Mouse (Mus musculus) neural tube, embryonic 12.5 days (tissue): ENCODE measurements around the gene Mfsd6. TPM values are rescaled to one million over a fixed set of nuclear protein-coding genes. Genes with fewer than 3 reads are reported as not detected.
A peak's percentile ranks its signal among the peaks of the same experiment; 100 is the strongest.

Experiments used
- ATAC-seq: fragments of 200-750 bp; cut with Nextera tagmentation; 2 replicates; pipeline ENCODE4 v1.8.0; 2017; ENCODE audit warnings: low read depth, mild to moderate bottlenecking, moderate TSS enrichment, moderate library complexity; ENCODE audit not compliant: low FRiP score
- H3K27ac ChIP-seq: fragments of 300-500 bp; sonication (generic); 2 replicates; pipeline ENCODE4 v1.5.1; 2016
- H3K27me3 ChIP-seq: fragments of 300-500 bp; sonication (generic); replicated peaks from 2 replicates; pipeline ENCODE4 v1.6.1; 2016; ENCODE audit warnings: mild to moderate bottlenecking
- H3K36me3 ChIP-seq: fragments of 300-500 bp; sonication (generic); 2 replicates; pipeline ENCODE4 v1.6.1; 2016; ENCODE audit warnings: mild to moderate bottlenecking
- H3K4me1 ChIP-seq: fragments of 300-500 bp; sonication (generic); 2 replicates; pipeline ENCODE4 v1.6.1; 2016
- H3K4me2 ChIP-seq: fragments of 300-500 bp; sonication (generic); replicated peaks from 2 replicates; pipeline ENCODE4 v1.6.1; 2016; ENCODE audit warnings: mild to moderate bottlenecking
- H3K4me3 ChIP-seq: fragments of 300-500 bp; sonication (generic); 2 replicates; pipeline ENCODE4 v1.5.1; 2016
- H3K9ac ChIP-seq: fragments of 300-500 bp; sonication (generic); 2 replicates; pipeline ENCODE4 v1.6.1; 2016; ENCODE audit warnings: mild to moderate bottlenecking
- H3K9me3 ChIP-seq: fragments of 300-500 bp; sonication (generic); 2 replicates; pipeline ENCODE4 v1.6.1; 2016; ENCODE audit warnings: mild to moderate bottlenecking
- WGBS: fragments of 180-500 bp; shearing (Covaris S2); methylation state at CpG from one replicate; pipeline ENCODE4 v1.1.7; 2016; 5-methylcytosine and 5-hydroxymethylcytosine counted together
- polyA plus RNA-seq: library from polyadenylated mRNA; unstranded; fragments of >200 nt; fragmentation: Nextera tagmentation; extraction: Ambion mirVana; gene quantifications from 2 replicates; pipeline ENCODE4 v1.2.1, GENCODE M21; 2016

Gene Mfsd6
- polyA plus RNA-seq, 1 experiment from 2014 or later, result 8.0 TPM

DNA sequence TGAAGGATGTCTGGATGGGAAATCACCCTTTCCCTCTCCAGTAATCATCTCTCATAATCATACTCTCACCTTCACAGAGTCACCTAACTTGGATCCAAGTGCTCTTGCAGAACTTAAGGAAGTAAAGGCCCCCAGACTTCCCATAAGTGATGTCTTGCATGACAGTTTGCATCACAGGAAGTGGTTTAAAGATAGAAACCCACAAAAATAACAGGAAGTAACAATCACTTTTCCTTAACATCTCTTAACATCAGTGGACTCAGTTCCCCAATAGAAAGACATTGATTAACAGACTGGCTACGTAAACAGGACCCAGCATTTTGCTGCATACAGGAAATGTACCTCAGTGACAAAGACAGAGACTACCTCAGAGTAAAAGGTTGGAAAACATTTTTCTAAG is 73.9 kb downstream of the Mfsd6 start:
- ATAC-seq, result no peak
- Histone ChIP-seq H3K4me3 (no peak overlapping the region), H3K9me3 (no peaks in the 10 kb centered on the region), H3K27ac (no peak overlapping the region), H3K36me3 (peaks cover 13% of the 10 kb centered on the region; the same call in 1 of the 2 replicates), H3K4me2 (no peak overlapping the region), H3K4me1 (no peaks in the 10 kb centered on the region), H3K27me3 (no peaks in the 10 kb centered on the region), H3K9ac (no peak overlapping the region)
- 90% methylated on average over 1 of the region's 1 CpGs for WGBS

DNA sequence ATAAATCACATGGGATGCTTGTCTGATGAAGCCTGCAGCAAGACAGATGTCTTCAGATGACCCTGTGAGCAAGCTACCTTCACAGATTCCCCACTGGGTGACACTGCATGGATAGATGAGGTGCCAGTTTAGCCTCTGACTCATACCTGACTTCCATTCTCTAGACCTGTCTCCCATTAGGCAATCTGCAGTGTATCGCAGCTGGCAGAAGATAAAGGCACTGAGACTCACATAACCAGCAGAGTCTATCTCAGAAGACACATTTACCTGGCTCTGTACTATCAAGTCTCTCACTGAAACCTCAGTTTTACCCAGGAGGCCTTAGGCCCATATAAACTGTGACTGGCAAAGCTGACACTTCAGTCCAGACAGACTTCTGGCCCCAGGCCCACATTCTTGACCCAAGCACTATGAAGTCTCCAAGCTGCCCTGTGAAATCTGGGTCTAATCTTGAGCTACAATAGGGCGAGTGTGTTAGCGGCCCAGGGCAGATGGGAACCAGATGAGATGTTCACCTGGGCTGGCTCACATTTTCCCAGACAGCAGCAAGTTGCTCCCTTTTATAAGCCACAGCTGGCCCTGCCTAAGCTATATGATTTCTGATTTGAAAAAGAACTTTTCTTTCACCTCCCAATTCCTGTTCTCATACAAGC is 74.5 kb downstream of the Mfsd6 start:
- H3K9me3 ChIP-seq, result no peaks in the 10 kb centered on the region
- no peak overlapping the region for H3K4me2 ChIP-seq
- H3K9ac ChIP-seq, result no peak overlapping the region
- peaks cover 8% of the 10 kb centered on the region; the same call in 1 of the 2 replicates for H3K36me3 ChIP-seq
- H3K4me1 ChIP-seq, result no peaks in the 10 kb centered on the region
- WGBS, result 89% methylated on average over 3 of the region's 3 CpGs
- H3K27ac ChIP-seq, result no peak overlapping the region
- H3K4me3 ChIP-seq, result no peak overlapping the region
- no peaks in the 10 kb centered on the region for H3K27me3 ChIP-seq
- no peak for ATAC-seq

DNA sequence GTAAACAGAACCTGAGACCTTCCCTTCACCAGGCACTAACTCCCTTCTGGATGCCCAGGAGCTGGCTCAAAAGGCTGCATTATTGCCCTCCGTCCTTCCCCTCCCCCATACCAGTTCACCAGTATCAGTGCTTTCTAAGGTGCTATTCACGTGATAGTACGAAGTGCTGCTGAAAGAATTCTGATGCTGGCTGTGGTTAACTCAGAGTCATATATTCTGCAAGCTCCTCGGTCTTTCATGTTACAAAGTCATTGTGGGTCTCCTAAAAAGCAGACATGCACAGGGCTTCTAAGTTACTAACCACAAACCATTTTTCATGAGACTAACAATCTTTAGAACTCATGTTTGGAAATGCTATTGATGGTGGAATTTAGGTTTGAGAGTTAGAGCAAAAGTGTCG is 77.2 kb downstream of the Mfsd6 start:
- 82% methylated on average over 5 of the region's 5 CpGs for WGBS
- Histone ChIP-seq H3K27me3 (no peaks in the 10 kb centered on the region), H3K9me3 (no peaks in the 10 kb centered on the region), H3K4me1 (no peaks in the 10 kb centered on the region), H3K36me3 (peaks cover 19% of the 10 kb centered on the region; the same call in 1 of the 2 replicates), H3K9ac (no peak overlapping the region), H3K27ac (no peak overlapping the region), H3K4me2 (no peak overlapping the region), H3K4me3 (no peak overlapping the region)
- ATAC-seq, result no peak

DNA sequence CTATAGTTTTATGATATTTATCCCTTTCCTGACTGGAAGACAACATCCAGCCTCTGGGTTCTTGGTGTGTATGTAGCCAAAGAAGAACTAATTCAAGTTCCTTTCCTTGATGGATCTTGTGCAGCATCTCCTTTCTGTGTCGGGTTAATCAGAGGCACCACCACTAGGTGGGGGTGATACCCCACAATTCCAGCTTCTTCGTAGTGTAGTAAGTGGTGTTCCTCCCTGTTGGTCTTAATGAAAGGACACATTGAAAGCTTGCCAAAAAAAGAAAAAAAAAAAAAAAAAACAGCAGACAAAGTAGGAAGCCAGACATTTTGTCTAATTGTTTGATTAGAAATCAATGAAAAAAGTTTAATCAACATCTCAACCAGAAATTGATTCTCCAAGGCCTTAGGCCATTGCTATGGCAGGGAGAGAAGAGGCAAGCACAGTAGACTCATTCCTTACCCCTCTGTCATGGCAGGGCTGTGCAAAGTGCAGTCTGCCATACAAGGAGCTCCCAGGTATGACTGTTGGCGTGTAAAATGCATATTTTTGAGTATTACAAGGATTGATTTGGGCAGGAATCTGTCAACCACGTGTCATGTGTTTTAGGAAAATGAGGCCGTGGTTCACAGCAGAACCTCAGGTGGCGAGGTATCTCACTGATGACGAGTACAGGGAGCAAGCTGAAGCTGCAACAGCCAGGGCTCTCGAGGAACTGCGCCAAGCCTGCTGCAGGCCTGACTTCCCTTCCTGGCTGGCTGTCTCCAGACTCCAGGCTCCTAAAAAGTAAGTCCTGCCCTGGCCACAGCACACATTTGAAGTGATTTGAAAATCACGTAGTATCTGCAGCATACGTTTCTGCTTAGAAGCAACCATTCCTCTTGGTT is 78.9 kb downstream of the Mfsd6 start:
- Histone ChIP-seq H3K27me3 (no peaks in the 10 kb centered on the region), H3K9me3 (no peaks in the 10 kb centered on the region), H3K4me1 (no peaks in the 10 kb centered on the region), H3K4me2 (no peak overlapping the region), H3K27ac (no peak overlapping the region), H3K9ac (no peak overlapping the region), H3K4me3 (no peak overlapping the region), H3K36me3 (peaks cover 19% of the 10 kb centered on the region; the same call in 1 of the 2 replicates)
- 86% methylated on average over 11 of the region's 11 CpGs for WGBS
- ATAC-seq, result peak; percentile 80

DNA sequence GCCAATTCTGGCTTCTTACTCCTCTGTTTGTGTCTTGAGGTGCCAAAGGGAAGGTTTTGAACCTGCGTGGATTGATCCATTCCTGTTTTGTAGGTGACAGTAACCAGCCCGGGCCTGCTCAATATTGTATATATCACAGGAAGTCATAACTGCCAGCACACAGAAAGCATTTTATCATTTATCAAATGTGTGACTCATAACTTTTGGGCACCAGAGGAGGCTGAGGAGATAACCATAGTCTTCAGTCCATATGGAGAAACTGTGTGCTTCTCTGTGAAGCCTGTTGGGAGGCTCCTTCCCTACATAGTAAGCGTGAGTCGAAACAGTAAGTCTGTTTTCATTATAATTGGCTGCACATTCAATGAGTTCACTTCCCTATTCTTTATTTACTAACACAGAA is 86.5 kb downstream of the Mfsd6 start:
- no peak for ATAC-seq
- Histone ChIP-seq H3K27ac (no peak overlapping the region), H3K9me3 (no peaks in the 10 kb centered on the region), H3K4me2 (no peak overlapping the region), H3K4me3 (no peak overlapping the region), H3K27me3 (no peaks in the 10 kb centered on the region), H3K36me3 (peaks cover 16% of the 10 kb centered on the region), H3K9ac (no peak overlapping the region), H3K4me1 (no peaks in the 10 kb centered on the region)
- 93% methylated on average over 4 of the region's 4 CpGs for WGBS

DNA sequence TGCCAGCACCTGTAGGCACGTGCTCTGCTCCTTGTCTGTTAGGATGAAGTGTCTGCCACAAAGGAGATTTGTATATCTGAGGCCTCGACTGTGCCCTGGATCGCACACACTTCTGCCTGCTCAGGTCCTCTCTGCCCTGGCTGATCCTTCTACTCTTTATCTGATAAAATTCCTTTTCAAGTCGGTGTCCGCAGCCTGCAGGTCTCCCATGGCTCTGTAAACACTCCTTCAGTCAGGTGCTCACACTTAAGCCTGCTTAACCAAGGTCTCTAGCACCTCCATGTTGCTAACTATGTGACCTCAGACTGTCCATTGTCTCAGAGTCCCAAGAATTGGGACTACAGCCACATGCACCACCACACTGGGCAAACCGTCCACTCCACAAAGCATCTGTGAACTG is 87.0 kb downstream of the Mfsd6 start:
- Histone ChIP-seq H3K4me1 (no peaks in the 10 kb centered on the region), H3K4me3 (no peak overlapping the region), H3K36me3 (peaks cover 16% of the 10 kb centered on the region), H3K4me2 (no peak overlapping the region), H3K27me3 (no peaks in the 10 kb centered on the region), H3K9ac (no peak overlapping the region), H3K27ac (no peak overlapping the region), H3K9me3 (no peaks in the 10 kb centered on the region)
- 93% methylated on average over 6 of the region's 6 CpGs for WGBS
- ATAC-seq, result no peak

DNA sequence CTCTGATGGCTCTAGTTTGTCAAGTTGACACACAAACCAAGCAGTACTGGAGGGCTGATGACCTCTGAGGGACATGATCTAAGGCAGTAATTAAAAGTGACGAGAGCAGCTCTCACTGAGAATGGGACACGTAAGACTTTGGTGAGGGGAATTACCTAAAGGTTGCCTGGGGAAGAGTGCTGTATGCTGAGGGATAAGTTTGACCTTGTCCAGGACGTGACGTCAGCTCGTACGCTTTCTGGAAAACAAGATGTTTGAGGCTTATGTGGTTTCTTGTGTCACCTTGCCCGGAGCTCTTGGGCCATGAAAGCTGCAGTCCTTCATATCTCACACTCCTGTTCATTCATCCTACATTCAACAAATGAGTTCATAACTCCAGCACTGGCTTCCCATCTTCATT is 88.2 kb downstream of the Mfsd6 start:
- no peak for ATAC-seq
- H3K4me3 ChIP-seq, result no peak overlapping the region
- no peaks in the 10 kb centered on the region for H3K4me1 ChIP-seq
- no peak overlapping the region for H3K9ac ChIP-seq
- no peaks in the 10 kb centered on the region for H3K27me3 ChIP-seq
- no peak overlapping the region for H3K4me2 ChIP-seq
- WGBS, result 94% methylated on average over 7 of the region's 7 CpGs
- H3K36me3 ChIP-seq, result peaks cover 20% of the 10 kb centered on the region
- H3K27ac ChIP-seq, result no peak overlapping the region
- no peaks in the 10 kb centered on the region for H3K9me3 ChIP-seq

DNA sequence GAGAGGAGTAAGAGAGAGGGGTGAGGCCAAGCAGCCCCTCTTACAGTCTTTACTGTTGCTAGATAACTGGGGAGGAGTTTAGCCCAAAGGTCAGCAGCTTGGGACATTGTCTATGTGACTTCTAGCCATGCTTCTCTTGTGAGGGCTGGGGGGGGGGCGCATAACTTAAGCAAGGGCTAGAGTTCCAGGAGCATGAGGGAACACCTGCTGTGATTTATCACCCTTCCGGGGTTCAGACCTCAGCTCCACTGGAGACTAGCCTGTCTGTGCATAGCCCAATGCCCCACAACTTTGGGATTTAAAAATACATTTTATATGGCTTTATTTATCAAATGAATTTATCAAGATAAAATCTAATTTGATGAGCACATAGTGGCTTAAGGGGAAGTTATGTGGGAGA is 89.2 kb downstream of the Mfsd6 start:
- Histone ChIP-seq H3K27ac (no peak overlapping the region), H3K27me3 (no peaks in the 10 kb centered on the region), H3K4me3 (no peak overlapping the region), H3K9ac (no peak overlapping the region), H3K36me3 (peaks cover 20% of the 10 kb centered on the region), H3K4me1 (no peaks in the 10 kb centered on the region), H3K4me2 (no peak overlapping the region), H3K9me3 (no peaks in the 10 kb centered on the region)
- 81% methylated on average over 2 of the region's 2 CpGs for WGBS
- ATAC-seq, result no peak

DNA sequence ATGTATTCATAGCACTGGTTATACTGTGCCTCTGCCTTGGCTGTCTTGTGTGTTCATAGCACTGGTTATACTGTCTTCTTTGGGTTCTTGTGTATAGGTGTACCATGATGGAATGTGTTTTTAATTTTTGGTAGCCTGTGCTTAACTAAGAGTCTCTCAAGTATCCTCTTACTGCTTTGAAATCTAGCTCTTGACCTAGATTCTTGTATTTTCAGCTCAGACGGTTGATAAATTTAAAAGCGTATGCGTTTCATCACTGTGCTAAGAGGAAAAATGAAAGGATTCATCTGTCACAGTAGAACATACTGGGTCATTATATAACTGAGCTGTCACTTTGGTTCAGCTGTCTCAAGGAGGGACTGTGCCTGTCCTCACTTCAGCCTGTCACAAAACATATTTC is 91.3 kb downstream of the Mfsd6 start:
- Histone ChIP-seq H3K27ac (no peak overlapping the region), H3K9ac (no peak overlapping the region), H3K4me1 (peaks cover 7% of the 10 kb centered on the region; the same call in 1 of the 2 replicates), H3K36me3 (peaks cover 18% of the 10 kb centered on the region), H3K4me3 (no peak overlapping the region), H3K4me2 (no peak overlapping the region), H3K27me3 (no peaks in the 10 kb centered on the region), H3K9me3 (no peaks in the 10 kb centered on the region)
- no peak for ATAC-seq
- WGBS, result 95% methylated on average over 3 of the region's 3 CpGs

DNA sequence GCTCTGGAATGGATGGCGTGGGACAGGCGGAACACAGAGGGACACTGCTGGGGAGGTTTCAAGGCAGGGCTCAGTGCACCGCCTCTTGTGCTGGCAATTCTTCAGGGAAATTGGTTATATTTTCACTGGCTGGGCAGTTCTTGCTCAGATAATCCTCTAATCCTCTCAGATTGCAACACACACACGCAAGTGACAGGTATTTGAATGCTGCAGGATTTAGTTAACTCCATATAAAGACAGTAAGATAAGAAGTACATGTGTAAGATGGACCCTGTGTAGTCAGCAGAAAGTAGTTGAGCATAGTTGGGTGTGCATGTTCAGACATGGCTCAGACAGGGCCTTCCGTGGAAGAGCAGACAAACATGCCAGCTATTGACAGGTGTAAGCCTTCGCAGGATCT is 93.0 kb downstream of the Mfsd6 start:
- 93% methylated on average over 6 of the region's 6 CpGs for WGBS
- Histone ChIP-seq H3K9ac (no peak overlapping the region), H3K27ac (no peak overlapping the region), H3K36me3 (peaks cover 13% of the 10 kb centered on the region), H3K4me2 (no peak overlapping the region), H3K9me3 (no peaks in the 10 kb centered on the region), H3K27me3 (no peaks in the 10 kb centered on the region), H3K4me1 (peaks cover 7% of the 10 kb centered on the region; the same call in 1 of the 2 replicates), H3K4me3 (no peak overlapping the region)
- no peak for ATAC-seq

DNA sequence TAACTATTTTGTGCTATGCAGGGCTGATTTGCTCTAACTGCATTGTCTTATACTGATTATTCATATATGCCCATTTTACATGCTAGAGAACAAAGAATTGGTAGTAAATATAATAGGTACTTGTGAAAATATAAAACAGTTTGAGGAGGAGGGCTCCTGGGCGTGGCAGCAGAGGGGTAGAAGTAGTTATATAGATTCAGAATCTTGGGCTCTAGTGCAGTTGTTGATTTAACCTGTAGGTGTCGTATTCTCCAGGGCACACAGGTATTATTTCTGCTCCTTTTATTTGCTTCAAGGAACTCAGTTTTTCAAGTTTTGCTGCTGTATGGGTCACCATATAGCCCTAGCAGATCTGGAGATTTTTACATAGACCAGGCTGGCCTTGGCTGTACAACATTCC is 95.7 kb downstream of the Mfsd6 start:
- peak overlapping the region; percentile 91 for H3K4me3 ChIP-seq
- 87% methylated on average over 2 of the region's 2 CpGs for WGBS
- no peak overlapping the region for H3K27ac ChIP-seq
- H3K36me3 ChIP-seq, result peaks cover 6% of the 10 kb centered on the region; the same call in 1 of the 2 replicates
- ATAC-seq, result no peak
- 0 out of 2 replicates have a peak overlapping the region, but pooled peaks have one; percentile 85 for H3K9ac ChIP-seq
- no peaks in the 10 kb centered on the region for H3K27me3 ChIP-seq
- H3K4me2 ChIP-seq, result peak overlapping the region; percentile 66
- peaks cover 7% of the 10 kb centered on the region; the same call in 1 of the 2 replicates for H3K4me1 ChIP-seq
- no peaks in the 10 kb centered on the region for H3K9me3 ChIP-seq

DNA sequence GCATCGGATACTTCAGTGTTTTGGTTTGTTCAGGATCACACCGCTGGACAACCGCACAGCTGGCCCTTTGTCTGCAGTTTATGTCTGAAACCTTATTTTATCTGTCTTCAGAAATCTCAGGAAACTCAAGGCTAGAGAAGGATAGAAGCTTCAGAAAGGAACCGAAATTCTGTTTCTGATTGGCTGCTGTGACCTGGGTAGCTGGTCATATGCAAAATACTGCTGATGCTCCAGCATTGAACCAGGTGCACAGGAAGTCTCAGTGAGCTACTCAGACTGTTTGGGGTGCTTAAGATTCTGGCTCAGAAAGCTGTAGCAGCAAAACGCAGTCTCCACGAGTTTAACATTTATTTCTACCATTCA is 96.3 kb downstream of the Mfsd6 start:
- Histone ChIP-seq H3K4me1 (peaks cover 7% of the 10 kb centered on the region; the same call in 1 of the 2 replicates), H3K36me3 (peaks cover 6% of the 10 kb centered on the region; the same call in 1 of the 2 replicates), H3K4me2 (peak overlapping the region; percentile 66), H3K27me3 (no peaks in the 10 kb centered on the region), H3K9ac (peak overlapping the region; percentile 85), H3K4me3 (peak overlapping the region; percentile 91), H3K9me3 (no peaks in the 10 kb centered on the region), H3K27ac (peak overlapping the region; percentile 53; the same call in 1 of the 2 replicates)
- WGBS, result 1% methylated on average over 6 of the region's 6 CpGs
- ATAC-seq, result peak; percentile 82
